Mouse (Mus musculus) adrenal gland, postnatal 25 days (tissue): ENCODE data around the gene Clec4d. TPM values are rescaled to one million over a fixed set of nuclear protein-coding genes. Genes with fewer than 3 reads are reported as not detected.

Experiments used
- total RNA-seq: library from RNA; stranded (reverse); gene quantifications from 2 replicates; pipeline ENCODE4 v1.2.3, GENCODE M21; 2021

Clec4d gene
- total RNA-seq, 1 experiment from 2014 or later = 0.36 TPM

Other genes with a start within 250 kb of the Clec4d start
- gene Clec4b1, start 212.1 kb upstream of the Clec4d start, total RNA-seq = 0.52 TPM in 1 of 2 replicates, not detected in the other
- 2.2 and 2.4 TPM in 2 replicates for gene Clec4a2, start 155.7 kb upstream of the Clec4d start, total RNA-seq
- not detected in 2 replicates for gene Clec4b2, start 89.2 kb upstream of the Clec4d start, total RNA-seq
- 1.3 and 1.5 TPM in 2 replicates for gene Clec4n, start 32.3 kb upstream of the Clec4d start, total RNA-seq
- gene Clec4e, start 27.8 kb downstream of the Clec4d start, total RNA-seq = not detected in 2 replicates
- gene Vmn2r19, start 46.2 kb downstream of the Clec4d start, total RNA-seq = not detected in 2 replicates
- gene Vmn2r20, start 156.0 kb downstream of the Clec4d start, total RNA-seq = not detected in 2 replicates